Mouse (Mus musculus): Measurements from ENCODE around the gene Il17d. TPM values are rescaled to one million over a fixed set of nuclear protein-coding genes. Genes with fewer than 3 reads are reported as not detected.

Il17d gene
- polyA plus RNA-seq (2012; ENCODE audit: insufficient read depth, insufficient read length, low replicate concordance, missing spikeins) = not detected in 2 replicates

DNA sequence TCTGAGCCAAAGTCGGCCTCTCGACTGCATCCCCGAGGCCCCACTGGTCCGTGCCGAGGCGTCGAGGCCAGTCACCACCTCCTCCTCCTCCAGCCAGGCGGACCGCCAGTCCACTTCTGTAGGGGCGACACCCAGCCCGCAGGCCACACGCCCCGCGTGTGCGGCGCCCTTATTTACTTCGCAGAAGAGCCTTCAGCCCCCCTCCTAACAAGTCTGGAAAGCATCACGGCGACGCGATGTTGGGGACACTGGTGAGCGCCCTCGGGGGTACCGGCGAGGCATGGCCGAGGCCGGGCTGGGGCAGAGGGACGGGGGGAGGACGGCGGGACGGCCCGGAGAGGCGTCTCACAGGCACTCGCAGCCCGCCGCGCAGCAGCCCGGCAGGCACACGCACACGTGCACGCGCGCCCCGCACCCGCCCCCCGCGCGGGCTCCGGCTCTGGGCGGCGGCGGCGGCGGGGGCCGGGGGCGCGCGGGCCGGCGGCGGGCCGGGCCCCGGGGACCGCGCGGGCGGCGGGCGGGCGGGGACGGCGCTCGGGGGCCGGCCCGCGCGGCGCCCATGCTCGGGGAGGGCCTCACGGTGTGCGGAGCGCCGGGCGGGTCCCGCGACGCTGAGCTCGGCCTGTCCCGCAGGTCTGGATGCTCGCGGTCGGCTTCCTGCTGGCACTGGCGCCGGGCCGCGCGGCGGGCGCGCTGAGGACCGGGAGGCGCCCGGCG lies at the start of gene Il17d:
Il17d (plus strand) TSS at position 107 of the 717 bp plus-strand sequence.
- WGBS = 4% methylated on average over 92 of the region's 104 CpGs
- Histone ChIP-seq H3K27ac (ENCODE audit: insufficient read depth, low read depth, low read length) (peak within 1 kb of the TSS; percentile 22; the same call in 1 of the 2 replicates), H3K4me1 (ENCODE audit: control insufficient read depth, insufficient read depth, low read length) (peaks cover 21% of the 10 kb centered on the region), H3K4me3 (ENCODE audit: insufficient read depth, low read depth, low read length) (peak within 1 kb of the TSS; percentile 97)
- TF ChIP-seq CTCF (IDR thresholded peaks at IDR 0.05; ENCODE audit: insufficient read depth, low read depth, low read length) (no peak), POLR2A (IDR thresholded peaks at IDR 0.05; ENCODE audit: insufficient read depth, low read depth, low read length) (0 out of 2 replicates have a peak, but pooled peaks have one; percentile 28)

DNA sequence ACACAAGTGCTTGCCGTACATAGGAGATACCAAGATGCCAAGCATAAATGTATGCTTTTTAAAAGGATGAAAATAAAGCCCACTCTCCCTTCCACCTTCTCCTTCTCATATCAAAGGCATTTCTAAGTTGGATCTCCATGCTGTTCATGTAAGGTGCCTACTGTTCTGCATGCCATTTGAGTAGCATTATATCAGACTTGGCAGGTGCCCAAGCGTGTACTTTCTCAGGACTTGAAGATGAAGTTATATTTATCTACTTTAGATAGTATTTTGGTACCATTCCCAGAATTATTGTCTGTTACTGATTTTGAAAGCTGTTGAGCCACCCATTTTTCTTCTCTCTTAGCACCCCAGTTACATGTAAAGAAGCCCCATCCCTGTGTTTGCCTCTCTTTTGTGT lies 49.5 kb upstream of the Il17d start:
- WGBS = 92% methylated on average over 2 of the region's 2 CpGs
- H3K4me1 ChIP-seq (ENCODE audit: control insufficient read depth, insufficient read depth, low read length) = no peaks in the 10 kb centered on the region
- no peak overlapping the region for H3K4me3 ChIP-seq (ENCODE audit: insufficient read depth, low read depth, low read length)
- no peak overlapping the region for H3K27ac ChIP-seq (ENCODE audit: insufficient read depth, low read depth, low read length)
- TF ChIP-seq POLR2A (IDR thresholded peaks at IDR 0.05; ENCODE audit: insufficient read depth, low read depth, low read length) (no peak), CTCF (IDR thresholded peaks at IDR 0.05; ENCODE audit: insufficient read depth, low read depth, low read length) (no peak)

DNA sequence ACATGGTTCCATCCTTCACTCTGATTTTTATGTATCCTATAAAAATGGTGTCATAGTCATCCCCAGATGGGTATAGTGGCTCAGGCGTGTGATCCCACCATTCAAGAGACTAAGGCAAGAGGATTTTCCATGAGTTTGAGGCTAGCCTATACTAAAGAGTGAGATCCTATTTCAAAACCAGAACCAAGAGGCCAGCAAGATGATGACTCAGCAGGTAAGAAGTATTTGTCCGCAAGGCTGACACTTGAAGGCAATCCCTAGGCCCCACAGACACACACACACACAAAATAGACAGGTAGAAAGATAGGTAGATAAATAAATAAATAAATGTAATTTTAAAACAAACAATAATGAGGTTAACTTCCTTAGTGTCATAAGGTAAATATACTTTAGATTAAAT lies 42.3 kb upstream of the Il17d start:
- 93% methylated on average over 2 of the region's 2 CpGs for WGBS
- Histone ChIP-seq H3K4me3 (ENCODE audit: insufficient read depth, low read depth, low read length) (no peak overlapping the region), H3K4me1 (ENCODE audit: control insufficient read depth, insufficient read depth, low read length) (no peaks in the 10 kb centered on the region), H3K27ac (ENCODE audit: insufficient read depth, low read depth, low read length) (no peak overlapping the region)
- TF ChIP-seq POLR2A (IDR thresholded peaks at IDR 0.05; ENCODE audit: insufficient read depth, low read depth, low read length) = no peak
- TF ChIP-seq CTCF (IDR thresholded peaks at IDR 0.05; ENCODE audit: insufficient read depth, low read depth, low read length) = no peak

DNA sequence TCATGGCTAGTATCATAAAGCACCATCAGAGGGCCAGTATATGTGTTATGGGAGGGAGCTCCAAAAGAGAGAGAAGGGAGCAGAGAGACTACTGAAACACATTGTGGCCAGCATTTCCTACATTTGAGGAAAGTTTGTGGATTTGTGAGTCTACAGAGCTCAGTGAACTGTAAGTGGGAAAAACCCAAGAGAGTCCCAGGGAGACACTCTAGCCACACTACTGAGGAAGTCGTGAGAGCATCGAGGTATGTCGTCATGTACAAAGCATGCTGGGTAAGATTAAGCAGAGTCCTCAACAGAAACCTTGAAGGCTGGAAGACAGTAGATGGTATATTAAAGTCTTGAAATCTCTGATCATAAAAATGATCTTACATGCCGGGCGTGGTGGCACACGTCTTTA lies 40.4 kb upstream of the Il17d start:
- Histone ChIP-seq H3K4me1 (ENCODE audit: control insufficient read depth, insufficient read depth, low read length) (no peaks in the 10 kb centered on the region), H3K4me3 (ENCODE audit: insufficient read depth, low read depth, low read length) (no peak overlapping the region), H3K27ac (ENCODE audit: insufficient read depth, low read depth, low read length) (no peak overlapping the region)
- TF ChIP-seq POLR2A (IDR thresholded peaks at IDR 0.05; ENCODE audit: insufficient read depth, low read depth, low read length) (no peak), CTCF (IDR thresholded peaks at IDR 0.05; ENCODE audit: insufficient read depth, low read depth, low read length) (no peak)
- 96% methylated on average over 6 of the region's 6 CpGs for WGBS

DNA sequence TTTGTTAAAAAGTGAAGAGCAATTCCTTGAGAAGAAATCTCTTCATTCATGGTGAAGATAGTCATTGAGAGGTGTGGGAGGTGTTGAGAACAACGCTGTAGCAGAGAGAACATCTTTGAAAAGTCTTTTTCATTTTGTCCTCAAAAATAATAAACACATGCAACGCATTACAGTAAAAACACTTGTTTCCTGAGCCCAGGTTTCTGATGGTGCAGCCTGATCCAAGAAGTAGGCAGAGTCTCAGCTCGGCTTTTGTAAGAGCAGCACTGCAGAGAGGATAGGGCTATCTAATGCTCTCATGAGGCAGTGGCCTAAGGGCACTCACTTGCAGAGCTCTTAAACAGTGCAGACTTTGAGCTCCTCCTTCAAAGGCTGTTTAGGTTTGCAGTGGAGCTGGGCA lies 34.9 kb upstream of the Il17d start:
- TF ChIP-seq CTCF (IDR thresholded peaks at IDR 0.05; ENCODE audit: insufficient read depth, low read depth, low read length) = no peak
- TF ChIP-seq POLR2A (IDR thresholded peaks at IDR 0.05; ENCODE audit: insufficient read depth, low read depth, low read length) = no peak
- Histone ChIP-seq H3K4me3 (ENCODE audit: insufficient read depth, low read depth, low read length) (no peak overlapping the region), H3K27ac (ENCODE audit: insufficient read depth, low read depth, low read length) (no peak overlapping the region), H3K4me1 (ENCODE audit: control insufficient read depth, insufficient read depth, low read length) (no peaks in the 10 kb centered on the region)
- 77% methylated on average over 3 of the region's 3 CpGs for WGBS

DNA sequence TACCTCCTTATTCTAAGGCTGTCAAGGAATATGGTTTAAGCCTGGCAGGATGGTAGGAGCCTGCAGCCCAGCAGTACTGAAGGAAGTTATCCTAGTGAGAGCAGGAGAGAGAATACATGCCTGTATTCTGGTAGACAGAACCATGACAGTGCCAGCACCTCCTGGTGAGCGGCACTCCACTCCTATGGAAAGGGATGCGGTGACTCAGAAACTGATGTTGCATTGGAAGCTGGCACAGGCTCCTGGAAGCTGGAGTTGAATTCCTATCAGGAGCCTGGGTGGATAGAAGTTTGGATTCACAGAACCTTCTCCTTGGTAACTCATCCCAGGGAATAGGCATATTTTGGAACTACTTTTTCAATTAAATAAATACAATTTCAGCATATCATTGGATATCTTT lies 30.7 kb upstream of the Il17d start:
- 67% methylated on average over 2 of the region's 2 CpGs for WGBS
- Histone ChIP-seq H3K27ac (ENCODE audit: insufficient read depth, low read depth, low read length) (no peak overlapping the region), H3K4me3 (ENCODE audit: insufficient read depth, low read depth, low read length) (no peak overlapping the region), H3K4me1 (ENCODE audit: control insufficient read depth, insufficient read depth, low read length) (no peaks in the 10 kb centered on the region)
- TF ChIP-seq CTCF (IDR thresholded peaks at IDR 0.05; ENCODE audit: insufficient read depth, low read depth, low read length) (no peak), POLR2A (IDR thresholded peaks at IDR 0.05; ENCODE audit: insufficient read depth, low read depth, low read length) (no peak)

DNA sequence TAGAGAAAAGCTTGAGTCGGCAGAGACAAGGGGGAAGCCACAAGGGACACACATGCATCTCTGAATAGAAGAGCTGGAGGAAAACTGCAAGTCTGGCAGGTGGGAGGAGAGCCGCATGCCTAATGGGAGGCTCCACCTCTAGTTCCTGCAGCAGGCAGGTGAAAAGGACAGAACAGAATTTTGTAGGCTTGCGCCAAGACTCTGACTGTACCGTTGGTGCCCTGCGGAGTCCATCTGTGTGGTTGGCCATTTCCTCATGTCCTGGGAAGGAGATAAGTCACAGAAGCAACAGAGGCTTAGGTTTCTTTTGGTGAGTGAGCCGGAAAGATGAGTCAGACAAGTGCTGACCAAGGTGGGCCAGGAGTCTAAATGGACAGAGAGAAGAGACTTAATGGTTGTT lies 20.8 kb upstream of the Il17d start:
- H3K4me3 ChIP-seq (ENCODE audit: insufficient read depth, low read depth, low read length) = no peak overlapping the region
- WGBS = 92% methylated on average over 6 of the region's 6 CpGs
- TF ChIP-seq CTCF (IDR thresholded peaks at IDR 0.05; ENCODE audit: insufficient read depth, low read depth, low read length) (no peak), POLR2A (IDR thresholded peaks at IDR 0.05; ENCODE audit: insufficient read depth, low read depth, low read length) (no peak)
- no peak overlapping the region for H3K27ac ChIP-seq (ENCODE audit: insufficient read depth, low read depth, low read length)
- no peaks in the 10 kb centered on the region for H3K4me1 ChIP-seq (ENCODE audit: control insufficient read depth, insufficient read depth, low read length)

DNA sequence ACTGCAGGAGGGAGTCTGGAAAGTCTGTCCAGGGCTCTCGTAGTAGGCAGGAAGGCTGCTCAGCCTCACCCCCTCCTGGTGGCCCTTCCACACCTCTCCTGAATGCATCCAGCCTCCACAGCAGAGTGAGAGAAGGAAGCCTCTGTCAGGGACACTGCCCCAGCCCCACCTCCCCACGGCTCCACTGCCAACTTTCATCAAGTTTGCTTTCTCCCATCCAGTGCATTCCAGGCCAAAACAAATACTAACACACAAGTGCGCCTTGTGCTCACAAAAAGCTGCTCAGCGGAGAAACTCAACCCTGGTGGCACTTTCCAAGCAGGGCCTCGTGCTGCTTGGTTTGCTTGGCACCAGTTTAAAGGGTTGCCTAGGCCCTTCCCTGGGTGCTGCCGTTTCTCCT lies 15.0 kb upstream of the Il17d start:
- H3K4me1 ChIP-seq (ENCODE audit: control insufficient read depth, insufficient read depth, low read length) = peaks cover 4% of the 10 kb centered on the region; the same call in 1 of the 2 replicates
- WGBS = 52% methylated on average over 6 of the region's 6 CpGs
- H3K4me3 ChIP-seq (ENCODE audit: insufficient read depth, low read depth, low read length) = no peak overlapping the region
- no peak overlapping the region for H3K27ac ChIP-seq (ENCODE audit: insufficient read depth, low read depth, low read length)
- TF ChIP-seq CTCF (IDR thresholded peaks at IDR 0.05; ENCODE audit: insufficient read depth, low read depth, low read length) (no peak), POLR2A (IDR thresholded peaks at IDR 0.05; ENCODE audit: insufficient read depth, low read depth, low read length) (no peak)

DNA sequence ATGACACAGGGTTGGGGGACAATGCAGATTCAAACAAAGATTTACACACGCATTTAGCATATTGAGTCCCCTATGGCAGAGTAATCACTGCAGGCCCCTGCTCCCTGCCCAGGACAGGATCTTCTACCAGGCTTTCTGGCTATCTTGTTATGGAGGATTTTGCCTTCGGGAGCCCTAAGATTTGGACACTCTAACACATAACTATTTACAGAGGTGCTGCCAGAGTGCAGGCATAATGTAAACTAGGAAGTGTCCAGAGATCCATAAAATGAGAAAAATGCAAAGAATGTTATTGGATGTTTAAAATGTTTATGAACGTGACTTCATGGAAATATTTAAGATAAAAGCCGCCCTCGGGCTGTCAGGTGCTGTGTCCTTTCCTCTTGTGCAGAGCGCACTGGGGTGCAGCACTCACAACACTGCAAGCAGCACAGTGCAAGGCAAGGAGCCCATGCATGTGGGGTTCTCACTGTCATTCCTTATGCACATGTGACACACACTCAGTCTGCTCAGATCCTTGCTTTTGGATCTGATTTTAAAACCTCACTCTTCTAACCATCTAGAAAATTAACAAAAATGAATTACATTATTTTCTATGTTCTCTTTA lies 9.3 kb upstream of the Il17d start:
- H3K27ac ChIP-seq (ENCODE audit: insufficient read depth, low read depth, low read length) = no peak overlapping the region
- no peak for TF ChIP-seq CTCF (IDR thresholded peaks at IDR 0.05; ENCODE audit: insufficient read depth, low read depth, low read length)
- TF ChIP-seq POLR2A (IDR thresholded peaks at IDR 0.05; ENCODE audit: insufficient read depth, low read depth, low read length) = no peak
- H3K4me3 ChIP-seq (ENCODE audit: insufficient read depth, low read depth, low read length) = no peak overlapping the region
- WGBS = 89% methylated on average over 6 of the region's 6 CpGs
- H3K4me1 ChIP-seq (ENCODE audit: control insufficient read depth, insufficient read depth, low read length) = peaks cover 4% of the 10 kb centered on the region; the same call in 1 of the 2 replicates
